Mouse (Mus musculus) induced T-regulatory cell, adult 2 months (primary cell): Measurements from ENCODE around the gene Gpatch8.
A peak's percentile ranks its signal among the peaks of the same experiment; 100 is the strongest.

Experiments used
- DNase-seq: peaks from one replicate; pipeline ENCODE4 v3.0.0-alpha.2; 2012; ENCODE audit warnings: low read depth

Gene Gpatch8

GRCm38 (mm10) chr11:102556031-102556715 is at the start of gene Gpatch8:
TSS of gene Gpatch8 (minus strand) at chr11:102556392.
- peak; percentile 94 for DNase-seq

GRCm38 (mm10) chr11:102604777-102605552 is 48.8 kb upstream of the Gpatch8 start:
- peak; percentile 21 for DNase-seq

- DNase-seq, result peak; percentile 40
Observed at GRCm38 (mm10) chr11:102604010-102604584, 47.9 kb upstream of the Gpatch8 start, which contains the start of gene Fzd2. TSS of gene Fzd2 (plus strand) at chr11:102604396.

GRCm38 (mm10) chr11:102603496-102603850 is 47.3 kb upstream of the Gpatch8 start:
- no peak for DNase-seq

GRCm38 (mm10) chr11:102602816-102603495 is 46.8 kb upstream of the Gpatch8 start:
- DNase-seq, result no peak

- no peak for DNase-seq
Observed at GRCm38 (mm10) chr11:102599912-102600311, 43.7 kb upstream of the Gpatch8 start.

- no peak for DNase-seq
Observed at GRCm38 (mm10) chr11:102595341-102595820, 39.2 kb upstream of the Gpatch8 start.

GRCm38 (mm10) chr11:102587554-102587953 is 31.4 kb upstream of the Gpatch8 start:
- no peak for DNase-seq

- DNase-seq, result no peak
Observed at GRCm38 (mm10) chr11:102586445-102587130, 30.4 kb upstream of the Gpatch8 start.

- no peak for DNase-seq
Observed at GRCm38 (mm10) chr11:102582736-102583135, 26.5 kb upstream of the Gpatch8 start.

GRCm38 (mm10) chr11:102582016-102582610 is 25.9 kb upstream of the Gpatch8 start:
- no peak for DNase-seq

GRCm38 (mm10) chr11:102581281-102582015 is 25.3 kb upstream of the Gpatch8 start:
- no peak for DNase-seq

- no peak for DNase-seq
Observed at GRCm38 (mm10) chr11:102580034-102580330, 23.8 kb upstream of the Gpatch8 start.

- DNase-seq, result no peak
Observed at GRCm38 (mm10) chr11:102579165-102580033, 23.2 kb upstream of the Gpatch8 start, which contains the start of gene Gm11627. TSS of gene Gm11627 (minus strand) at chr11:102579461.

GRCm38 (mm10) chr11:102578341-102579118 is 22.3 kb upstream of the Gpatch8 start:
- DNase-seq, result peak; percentile 87

- no peak for DNase-seq
Observed at GRCm38 (mm10) chr11:102576050-102576754, 20.0 kb upstream of the Gpatch8 start.

GRCm38 (mm10) chr11:102575034-102575433 is 18.8 kb upstream of the Gpatch8 start:
- DNase-seq, result no peak
